Mouse (Mus musculus): ENCODE results near the gene L3hypdh.

- TF ChIP-seq EP300 (IDR thresholded peaks at IDR 0.05; ENCODE audit: insufficient read depth, low read depth, low read length) (no peak), CTCF (IDR thresholded peaks at IDR 0.05; ENCODE audit: low read depth, low read length) (no peak), POLR2A (IDR thresholded peaks at IDR 0.05; ENCODE audit: insufficient read depth, low read length) (no peak)
Observed at GRCm38 (mm10) chr12:72115686-72116345, 30.6 kb upstream of the L3hypdh start.

Data from ES-Bruce4 (cell line).